Mouse (Mus musculus) forebrain, embryonic 15.5 days (tissue): Measurements from ENCODE around the gene Lrrn4cl. TPM values are rescaled to one million over a fixed set of nuclear protein-coding genes. Genes with fewer than 3 reads are reported as not detected.

Experiments
- ATAC-seq: fragments of 200-750 bp; cut with Nextera tagmentation; replicated peaks from 2 replicates; pipeline ENCODE4 v1.8.0; 2017; ENCODE audit warnings: mild to moderate bottlenecking, moderate TSS enrichment, moderate library complexity
- H3K27ac ChIP-seq: fragments of 300-500 bp; sonication (generic); replicated peaks from 2 replicates; pipeline ENCODE4 v1.5.1; 2015; ENCODE audit warnings: mild to moderate bottlenecking, inconsistent platforms
- H3K27me3 ChIP-seq: fragments of 300-500 bp; sonication (generic); 2 replicates; pipeline ENCODE4 v1.6.1; 2015; ENCODE audit warnings: inconsistent platforms
- H3K36me3 ChIP-seq: fragments of 300-500 bp; sonication (generic); 2 replicates; pipeline ENCODE4 v1.6.1; 2015; ENCODE audit warnings: mild to moderate bottlenecking, inconsistent platforms
- H3K4me1 ChIP-seq: fragments of 300-500 bp; sonication (generic); 2 replicates; pipeline ENCODE4 v1.6.1; 2015; ENCODE audit warnings: inconsistent platforms
- H3K4me2 ChIP-seq: fragments of 300-500 bp; sonication (generic); replicated peaks from 2 replicates; pipeline ENCODE4 v1.6.1; 2015; ENCODE audit warnings: mild to moderate bottlenecking, inconsistent platforms
- H3K4me3 ChIP-seq: fragments of 300-500 bp; sonication (generic); 2 replicates; pipeline ENCODE4 v1.5.1; 2015; ENCODE audit warnings: mild to moderate bottlenecking, inconsistent platforms
- H3K9ac ChIP-seq: fragments of 300-500 bp; sonication (generic); replicated peaks from 2 replicates; pipeline ENCODE4 v1.6.1; 2015; ENCODE audit warnings: mild to moderate bottlenecking, inconsistent platforms
- H3K9me3 ChIP-seq: fragments of 300-500 bp; sonication (generic); 2 replicates; pipeline ENCODE4 v1.6.1; 2016; ENCODE audit warnings: inconsistent platforms
- WGBS: fragments of 180-500 bp; shearing (Covaris S2); methylation state at CpG from one replicate; pipeline ENCODE4 v1.1.7; 2015; ENCODE audit warnings: mixed read lengths; 5-methylcytosine and 5-hydroxymethylcytosine counted together
- polyA plus RNA-seq: library from polyadenylated mRNA; unstranded; fragments of >200 nt; fragmentation: Nextera tagmentation; extraction: Ambion mirVana; gene quantifications from 2 replicates; pipeline ENCODE4 v1.2.1, GENCODE M21; 2015

Lrrn4cl gene
- polyA plus RNA-seq, result 0.53 and 0.60 TPM in 2 replicates

DNA sequence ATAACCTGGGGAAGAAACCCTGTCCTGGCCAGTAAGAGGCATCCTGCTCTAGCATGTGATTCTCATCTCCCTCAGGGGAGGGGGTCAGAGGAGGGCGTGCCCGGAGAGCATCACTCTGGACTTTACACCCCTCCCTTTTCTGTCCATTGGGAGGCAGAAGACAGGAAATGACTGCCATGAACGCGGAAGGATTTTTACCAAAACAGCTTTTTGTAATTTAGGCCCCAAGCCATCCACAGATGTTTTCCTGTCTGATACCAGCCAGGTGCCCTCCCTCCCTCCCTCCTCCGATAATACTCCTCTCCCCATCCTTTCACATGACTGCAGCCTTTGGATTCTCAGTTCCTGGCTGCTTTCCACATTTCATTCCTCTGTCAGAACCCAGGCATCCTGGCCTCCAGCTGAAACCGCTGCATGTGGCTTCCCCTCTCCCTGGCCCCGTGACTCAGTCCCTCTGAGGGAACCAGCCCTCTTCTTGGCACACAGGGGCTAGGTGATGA lies at the start of gene Lrrn4cl:
Lrrn4cl (plus strand) TSS at position 367 of the 500 bp plus-strand sequence.
- H3K4me3 ChIP-seq, result no peak within 1 kb of the TSS
- ATAC-seq, result no peak
- no peaks in the 10 kb centered on the region for H3K4me1 ChIP-seq
- no peaks in the 10 kb centered on the region for H3K9me3 ChIP-seq
- no peaks in the 10 kb centered on the region for H3K27me3 ChIP-seq
- no peak within 1 kb of the TSS for H3K9ac ChIP-seq
- peaks cover 37% of the 10 kb centered on the region for H3K36me3 ChIP-seq
- H3K4me2 ChIP-seq, result no peak within 1 kb of the TSS
- no peak within 1 kb of the TSS for H3K27ac ChIP-seq
- WGBS, result 43% methylated on average over 7 of the region's 7 CpGs

DNA sequence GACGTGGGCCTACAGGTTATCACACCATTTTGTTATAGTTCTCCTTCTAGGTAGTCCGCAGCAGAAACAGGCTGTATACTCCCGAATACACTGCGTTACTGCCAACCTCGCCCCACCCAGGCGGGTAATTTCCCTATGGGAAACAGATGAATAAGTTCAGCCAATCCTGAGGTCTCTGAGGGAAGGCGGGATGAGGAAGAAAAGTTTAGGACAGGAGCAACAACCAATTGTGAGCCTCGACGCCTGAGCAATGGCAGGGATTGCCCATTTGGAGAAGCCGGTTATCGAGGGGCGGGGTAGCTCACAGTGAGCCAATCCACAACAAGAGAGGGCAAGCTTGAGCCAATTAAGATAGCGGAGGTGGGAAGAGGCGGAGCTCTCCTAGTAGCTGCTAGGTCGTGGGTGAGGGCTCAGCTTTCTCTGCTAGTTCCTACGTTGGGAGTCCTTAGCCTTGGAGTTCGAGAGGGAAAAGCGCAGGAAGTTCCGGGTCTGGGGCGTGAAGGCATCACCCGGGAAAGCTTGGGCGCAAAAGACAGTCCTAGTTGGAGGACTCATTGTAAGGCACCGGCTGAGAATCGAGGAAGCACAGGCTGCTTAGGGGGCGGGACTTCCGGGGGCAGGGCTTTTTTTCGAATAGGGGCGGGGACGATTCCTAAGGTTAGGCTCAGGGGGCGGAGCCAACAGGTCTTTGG lies 48.3 kb upstream of the Lrrn4cl start, which contains the start of gene Zbtb3:
Zbtb3 (plus strand) TSS at position 426 of the 692 bp plus-strand sequence.
- no peaks in the 10 kb centered on the region for H3K9me3 ChIP-seq
- no peaks in the 10 kb centered on the region for H3K27me3 ChIP-seq
- H3K36me3 ChIP-seq, result peaks cover 23% of the 10 kb centered on the region
- peak within 1 kb of the TSS; percentile 65 for H3K9ac ChIP-seq
- peak within 1 kb of the TSS; percentile 95 for H3K27ac ChIP-seq
- under 1% methylated on average over 30 of the region's 30 CpGs for WGBS
- peak; percentile 97 for ATAC-seq
- H3K4me3 ChIP-seq, result peak within 1 kb of the TSS; percentile 69
- peak within 1 kb of the TSS; percentile 61 for H3K4me2 ChIP-seq
- H3K4me1 ChIP-seq, result peaks cover 30% of the 10 kb centered on the region

DNA sequence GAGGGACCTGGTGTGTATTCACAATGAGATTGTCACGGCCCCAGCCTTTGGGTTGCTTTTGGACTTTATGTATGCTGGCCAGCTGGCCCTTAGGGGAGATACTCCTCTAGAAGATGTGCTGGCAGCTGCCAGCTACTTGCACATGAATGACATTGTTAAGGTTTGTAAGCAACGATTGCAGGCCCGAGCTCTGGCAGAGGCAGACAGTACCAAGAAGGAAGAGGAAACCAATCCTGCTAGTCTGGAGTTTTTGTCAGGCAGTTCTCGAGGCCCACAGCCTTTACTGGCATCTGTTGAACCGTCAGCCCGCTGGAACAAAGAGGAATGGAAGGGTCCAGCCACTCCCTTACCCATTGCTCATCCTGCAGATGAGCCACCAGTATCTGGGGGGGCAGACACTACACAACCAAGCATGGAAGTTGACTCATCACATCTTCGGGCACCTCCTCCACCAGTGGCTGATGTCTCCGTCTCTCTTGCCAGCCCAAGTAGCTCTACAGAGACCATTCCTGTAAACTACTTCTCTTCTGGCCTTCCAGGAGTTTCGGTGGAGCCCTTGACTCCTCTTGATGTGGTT lies 47.3 kb upstream of the Lrrn4cl start:
- H3K27me3 ChIP-seq, result no peaks in the 10 kb centered on the region
- 89% methylated on average over 9 of the region's 9 CpGs for WGBS
- peak overlapping the region; percentile 0; the same call in 1 of the 2 replicates for H3K9ac ChIP-seq
- peaks cover 33% of the 10 kb centered on the region for H3K36me3 ChIP-seq
- H3K27ac ChIP-seq, result no peak overlapping the region
- peak overlapping the region; percentile 69 for H3K4me3 ChIP-seq
- H3K4me1 ChIP-seq, result peaks cover 22% of the 10 kb centered on the region
- no peak for ATAC-seq
- peak overlapping the region; percentile 61 for H3K4me2 ChIP-seq
- H3K9me3 ChIP-seq, result no peaks in the 10 kb centered on the region

DNA sequence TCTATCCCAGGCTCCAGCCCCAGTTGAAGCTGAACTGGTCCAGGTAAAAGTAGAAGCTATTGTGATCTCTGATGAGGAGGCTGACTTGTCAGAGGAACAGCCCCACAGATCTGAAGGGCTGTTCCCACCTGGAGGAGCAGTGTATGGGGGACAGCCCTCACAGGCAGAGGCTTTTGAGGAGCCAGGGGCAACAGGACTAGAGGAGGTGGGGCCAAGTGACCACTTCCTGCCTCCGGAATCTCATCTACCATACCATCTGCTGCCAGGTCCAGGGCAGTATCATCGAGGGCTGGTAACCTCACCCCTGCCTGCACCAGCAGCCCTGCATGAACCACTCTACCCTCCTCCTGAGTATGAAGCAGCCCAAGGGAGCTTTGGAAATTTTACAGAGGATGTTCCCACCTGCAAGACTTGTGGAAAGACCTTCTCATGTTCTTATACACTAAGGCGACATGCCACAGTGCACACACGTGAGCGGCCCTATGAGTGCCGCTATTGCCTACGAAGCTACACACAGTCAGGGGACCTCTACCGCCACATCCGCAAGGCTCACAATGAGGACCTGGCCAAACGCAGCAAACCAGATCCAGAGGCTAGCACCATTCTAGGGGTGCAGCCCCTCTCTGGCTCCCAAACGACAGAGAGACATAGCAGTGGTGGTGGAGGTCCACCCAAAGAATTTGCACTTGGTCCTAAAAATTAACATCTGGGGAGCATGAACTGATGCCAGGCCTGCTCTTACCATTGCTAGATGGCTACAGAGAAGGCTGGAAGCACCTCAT lies 46.5 kb upstream of the Lrrn4cl start:
- H3K27me3 ChIP-seq, result no peaks in the 10 kb centered on the region
- 91% methylated on average over 11 of the region's 11 CpGs for WGBS
- H3K4me3 ChIP-seq, result no peak overlapping the region
- peaks cover 36% of the 10 kb centered on the region for H3K36me3 ChIP-seq
- peaks cover 19% of the 10 kb centered on the region for H3K4me1 ChIP-seq
- no peak overlapping the region for H3K4me2 ChIP-seq
- H3K9ac ChIP-seq, result no peak overlapping the region
- H3K9me3 ChIP-seq, result no peaks in the 10 kb centered on the region
- H3K27ac ChIP-seq, result no peak overlapping the region
- ATAC-seq, result no peak

DNA sequence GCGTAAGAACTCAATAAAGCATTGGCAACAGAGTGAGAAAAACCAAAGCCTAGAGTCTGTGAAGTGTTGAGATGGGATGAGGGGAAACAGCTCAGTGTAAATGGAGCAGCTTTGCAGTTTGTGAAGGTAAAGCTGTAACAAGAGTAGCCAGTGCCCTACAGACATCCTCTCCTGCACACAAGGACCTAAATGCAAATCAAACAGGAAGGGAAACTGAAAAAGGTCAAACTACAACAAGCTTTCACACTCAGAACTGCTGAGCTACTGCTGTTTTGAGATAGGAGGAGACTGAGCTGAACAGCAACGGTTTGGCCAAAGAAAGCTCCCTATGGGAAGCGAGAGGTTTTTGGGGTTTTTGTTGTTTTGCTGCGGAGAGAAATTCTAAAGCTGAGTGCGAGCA lies 43.8 kb upstream of the Lrrn4cl start:
- H3K27ac ChIP-seq, result no peak overlapping the region
- no peaks in the 10 kb centered on the region for H3K27me3 ChIP-seq
- WGBS, result 93% methylated on average over 5 of the region's 5 CpGs
- no peak overlapping the region for H3K4me3 ChIP-seq
- H3K9ac ChIP-seq, result no peak overlapping the region
- no peaks in the 10 kb centered on the region for H3K9me3 ChIP-seq
- ATAC-seq, result no peak
- H3K4me2 ChIP-seq, result no peak overlapping the region
- H3K4me1 ChIP-seq, result peaks cover 16% of the 10 kb centered on the region
- peaks cover 57% of the 10 kb centered on the region for H3K36me3 ChIP-seq

DNA sequence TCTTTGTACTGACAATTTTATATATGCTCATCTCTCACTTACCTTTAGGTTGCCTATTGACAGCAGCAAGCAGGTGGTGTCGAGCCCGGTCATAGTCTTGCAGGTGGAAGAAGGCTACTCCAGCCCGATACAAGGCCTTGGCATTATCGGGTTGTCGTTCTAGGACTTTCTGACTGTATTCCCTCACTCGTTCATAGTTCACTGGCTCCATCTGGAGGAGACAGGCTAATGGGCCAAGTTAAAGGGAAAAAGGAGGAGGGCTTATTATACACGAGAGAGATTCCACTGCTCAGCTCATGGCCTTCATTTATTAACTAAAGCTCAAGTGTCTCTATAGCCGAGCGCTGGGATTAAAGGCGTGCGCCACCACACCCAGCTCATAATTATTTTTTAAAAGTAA lies 34.8 kb upstream of the Lrrn4cl start:
- Histone ChIP-seq H3K27me3 (no peaks in the 10 kb centered on the region), H3K4me3 (no peak overlapping the region), H3K27ac (no peak overlapping the region), H3K36me3 (peaks cover 38% of the 10 kb centered on the region), H3K9me3 (no peaks in the 10 kb centered on the region), H3K4me2 (no peak overlapping the region), H3K9ac (peak overlapping the region; percentile 22; the same call in 1 of the 2 replicates), H3K4me1 (peaks cover 37% of the 10 kb centered on the region)
- 72% methylated on average over 11 of the region's 11 CpGs for WGBS
- ATAC-seq, result no peak

DNA sequence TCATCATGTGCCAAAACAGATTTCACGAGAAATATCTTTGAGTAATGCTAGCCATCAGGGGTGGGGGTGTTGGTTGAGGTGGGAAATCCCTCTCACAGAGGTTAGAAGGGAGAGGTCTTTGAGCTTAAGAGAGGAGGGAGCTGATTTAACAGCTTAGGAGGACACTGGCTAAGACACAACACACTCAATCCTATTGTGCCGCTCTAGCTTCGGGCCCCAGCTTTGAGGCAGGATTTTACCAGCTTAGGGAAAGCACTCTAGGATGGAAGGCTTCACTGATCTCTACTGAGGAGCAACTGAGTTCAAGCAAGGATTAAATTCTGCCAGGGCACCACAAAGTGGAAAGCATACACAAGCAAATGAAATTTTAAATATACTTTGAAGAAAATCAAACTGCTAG lies 33.6 kb upstream of the Lrrn4cl start:
- Histone ChIP-seq H3K9me3 (no peaks in the 10 kb centered on the region), H3K27ac (no peak overlapping the region), H3K4me1 (peaks cover 48% of the 10 kb centered on the region), H3K4me2 (peak overlapping the region; percentile 26), H3K36me3 (peaks cover 28% of the 10 kb centered on the region), H3K4me3 (0 out of 2 replicates have a peak overlapping the region, but pooled peaks have one; percentile 3), H3K9ac (peak overlapping the region; percentile 17; the same call in 1 of the 2 replicates), H3K27me3 (no peaks in the 10 kb centered on the region)
- ATAC-seq, result no peak
- WGBS, result 53% methylated on average over 3 of the region's 3 CpGs

DNA sequence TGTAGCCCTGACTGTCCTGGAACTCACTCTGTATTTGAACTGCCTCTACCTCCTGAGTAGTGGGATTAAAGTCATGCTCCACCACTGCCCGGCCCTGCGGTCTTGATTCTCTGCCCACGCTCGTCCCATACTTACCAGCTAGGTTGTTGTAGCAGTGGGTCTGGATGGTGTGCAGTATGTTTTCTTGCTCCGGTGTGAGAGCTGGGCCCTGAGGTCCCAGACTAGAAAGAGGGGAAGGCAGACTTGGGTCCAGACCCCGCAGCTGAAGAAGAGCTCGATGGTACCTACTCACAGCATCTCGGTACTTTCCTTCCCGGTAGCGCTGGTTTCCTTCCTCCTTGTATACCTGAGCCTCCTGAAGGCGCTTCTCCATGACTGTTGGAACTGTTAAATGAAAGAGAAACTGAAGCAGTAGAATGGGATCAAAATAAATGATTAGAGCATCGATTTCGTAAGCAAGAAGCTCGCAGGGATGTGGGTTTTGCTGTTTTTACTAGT lies 32.2 kb upstream of the Lrrn4cl start:
- Histone ChIP-seq H3K4me3 (peak overlapping the region; percentile 74), H3K27ac (peak overlapping the region; percentile 98), H3K9me3 (no peaks in the 10 kb centered on the region), H3K36me3 (peaks cover 22% of the 10 kb centered on the region), H3K4me1 (peaks cover 61% of the 10 kb centered on the region), H3K4me2 (peak overlapping the region; percentile 89), H3K9ac (peak overlapping the region; percentile 65), H3K27me3 (no peaks in the 10 kb centered on the region)
- WGBS, result 27% methylated on average over 14 of the region's 14 CpGs
- ATAC-seq, result no peak

DNA sequence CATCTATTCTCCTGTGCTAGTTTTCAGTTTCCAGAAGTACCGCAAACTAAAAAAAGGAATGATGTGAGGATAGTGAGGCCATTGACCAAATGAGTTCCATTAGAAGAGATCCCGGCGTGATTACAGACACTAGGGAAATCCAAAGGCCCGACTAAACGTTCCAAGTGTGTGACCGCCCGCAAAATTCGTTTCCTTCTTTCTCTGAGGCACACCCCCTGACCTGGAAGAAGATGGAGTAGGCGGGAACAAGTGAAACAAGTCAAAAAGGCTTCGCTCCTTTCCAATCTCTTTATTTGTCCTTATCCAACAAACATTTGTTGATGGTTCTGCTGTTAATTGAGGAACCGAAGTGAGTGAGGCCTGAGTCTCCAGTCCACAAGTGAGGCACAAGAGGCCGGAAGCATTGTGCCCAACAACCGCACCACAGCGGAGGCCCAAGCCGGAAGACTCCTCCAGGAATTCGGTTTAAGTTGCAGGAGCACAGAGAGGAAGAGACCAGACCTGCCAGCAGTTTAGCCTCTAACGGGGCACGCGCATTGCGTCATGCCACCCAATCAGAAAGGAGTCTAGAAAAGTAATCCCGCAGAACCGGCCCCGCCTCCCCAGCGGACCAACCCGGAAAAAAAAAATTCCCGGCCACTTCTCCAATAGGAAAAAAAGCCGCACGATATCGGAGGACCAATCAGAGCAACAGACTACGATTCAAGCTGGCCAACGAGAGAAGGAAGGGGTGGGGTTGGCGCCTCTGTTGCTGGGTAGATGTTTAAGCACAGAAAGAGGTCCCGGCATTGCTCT lies 31.6 kb upstream of the Lrrn4cl start, which contains the start of gene Ttc9c:
Ttc9c (minus strand) TSS at position 533 of the 795 bp plus-strand sequence.
- H3K27ac ChIP-seq, result peak within 1 kb of the TSS; percentile 98
- ATAC-seq, result peak; percentile 94
- H3K9ac ChIP-seq, result peak within 1 kb of the TSS; percentile 76
- peak within 1 kb of the TSS; percentile 89 for H3K4me2 ChIP-seq
- H3K9me3 ChIP-seq, result no peaks in the 10 kb centered on the region
- peak within 1 kb of the TSS; percentile 74 for H3K4me3 ChIP-seq
- H3K27me3 ChIP-seq, result no peaks in the 10 kb centered on the region
- H3K4me1 ChIP-seq, result peaks cover 63% of the 10 kb centered on the region
- H3K36me3 ChIP-seq, result peaks cover 23% of the 10 kb centered on the region
- under 1% methylated on average over 33 of the region's 33 CpGs for WGBS

DNA sequence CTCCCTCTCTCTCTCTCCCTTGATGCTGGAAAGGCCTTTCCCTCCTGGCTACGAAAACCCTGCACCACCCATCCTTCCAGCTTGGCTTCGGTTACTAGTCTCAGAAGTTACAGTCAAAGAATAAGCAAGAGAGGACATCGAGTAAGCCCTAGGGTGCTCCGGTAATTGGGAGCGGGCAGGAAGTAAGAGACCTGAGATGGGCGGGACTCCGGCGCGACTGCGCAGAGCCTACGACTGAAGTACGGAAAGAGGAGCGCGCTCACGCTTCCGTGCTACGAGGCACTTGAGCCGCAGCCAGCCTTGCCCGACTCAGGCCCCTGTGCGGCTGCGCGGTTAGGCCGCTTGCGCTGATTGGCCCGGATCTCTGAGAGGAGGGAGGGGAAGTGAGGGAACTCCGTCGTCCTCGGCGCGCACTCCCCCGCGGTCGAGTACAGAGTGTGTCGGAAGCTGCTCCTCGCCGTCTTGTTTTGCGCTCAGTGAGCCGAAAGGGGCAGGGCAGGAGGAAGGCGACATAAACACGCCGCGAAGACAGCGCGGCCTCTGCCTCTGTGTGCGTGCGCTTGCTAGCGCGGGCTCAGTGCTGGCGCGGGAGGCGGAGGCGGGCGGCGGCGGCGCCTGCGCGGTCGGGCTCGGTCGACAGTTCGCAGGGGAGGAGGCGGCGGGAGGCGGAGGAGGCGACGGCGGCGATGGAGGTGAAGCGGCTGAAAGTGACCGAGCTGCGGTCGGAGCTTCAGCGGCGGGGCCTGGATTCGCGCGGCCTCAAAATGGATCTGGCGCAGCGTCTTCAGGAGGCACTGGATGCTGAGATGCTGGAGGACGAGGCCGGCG lies 30.8 kb upstream of the Lrrn4cl start, which contains the start of gene Hnrnpul2:
Hnrnpul2 (plus strand) TSS at position 415 of the 828 bp plus-strand sequence.
- H3K27ac ChIP-seq, result peak within 1 kb of the TSS; percentile 98
- no peaks in the 10 kb centered on the region for H3K9me3 ChIP-seq
- whole genome bisulfite sequencing, result 0% methylated on average over 83 of the region's 83 CpGs
- peak; percentile 96 for ATAC-seq
- H3K27me3 ChIP-seq, result no peaks in the 10 kb centered on the region
- H3K4me3 ChIP-seq, result peak within 1 kb of the TSS; percentile 74
- peak within 1 kb of the TSS; percentile 76 for H3K9ac ChIP-seq
- peaks cover 25% of the 10 kb centered on the region for H3K36me3 ChIP-seq
- peaks cover 57% of the 10 kb centered on the region for H3K4me1 ChIP-seq
- peak within 1 kb of the TSS; percentile 89 for H3K4me2 ChIP-seq
